Mouse (Mus musculus): ENCODE results near the gene Xrcc4. TPM values are rescaled to one million over a fixed set of nuclear protein-coding genes. Genes with fewer than 3 reads are reported as not detected.
"Not testable (repeated sequence)": the region's sequence is repeated elsewhere in the genome, so short reads cannot be mapped to it uniquely, and the experiment has no call there.

Xrcc4 gene
- polyA plus RNA-seq (2012; ENCODE audit: insufficient read depth, insufficient read length, missing spikeins) = 19.0 and 20.8 TPM in 2 replicates

DNA sequence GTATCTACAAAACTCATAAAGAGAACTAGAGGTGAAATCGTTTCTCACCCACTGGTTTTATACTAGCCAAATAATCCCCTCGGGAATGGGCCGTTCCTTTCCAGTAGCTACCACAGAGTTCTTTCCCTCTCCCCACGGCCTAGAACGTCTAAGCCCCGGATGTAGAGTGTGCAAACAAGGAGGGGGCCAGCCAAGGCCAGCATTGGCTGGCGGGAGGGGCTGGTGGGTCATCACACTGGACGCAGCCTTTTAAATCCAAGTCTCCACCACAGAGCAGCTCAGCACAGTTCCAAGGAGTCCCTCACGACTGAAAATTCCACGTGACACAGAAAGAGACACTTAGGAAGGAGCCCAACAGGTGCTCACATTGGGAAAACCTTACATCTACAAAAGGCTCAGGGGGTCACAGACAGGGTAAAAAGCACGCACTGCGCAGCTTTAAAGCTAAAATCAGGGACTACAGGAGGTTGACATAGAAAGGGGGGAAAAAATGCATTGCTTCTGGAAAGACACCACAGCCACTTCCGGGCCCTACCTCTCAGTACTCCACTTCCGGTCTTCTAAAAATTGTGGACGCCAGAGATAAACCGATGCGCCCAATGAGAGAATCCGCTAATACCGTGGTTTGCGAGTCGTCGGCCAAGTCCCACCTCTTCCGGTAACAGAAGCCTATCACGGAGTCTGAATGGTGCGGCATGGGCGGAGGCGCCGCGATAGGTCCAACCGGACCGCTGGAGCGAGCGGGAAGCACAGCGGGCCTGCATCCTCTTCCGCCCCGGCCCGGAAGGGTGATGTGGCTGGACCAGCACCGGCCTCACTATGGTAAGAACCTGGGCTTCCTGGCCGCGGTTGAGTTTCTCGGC is at the start of gene Xrcc4, which contains the start of gene Tmem167:
Xrcc4 (minus strand) TSS at position 647 of the 863 bp plus-strand sequence.
Tmem167 (plus strand) TSS at position 162 of the 863 bp plus-strand sequence.
- Histone ChIP-seq H3K4me1 (ENCODE audit: control insufficient read depth, insufficient read depth, low read length) (no peaks in the 10 kb centered on the region), H3K4me3 (ENCODE audit: insufficient read depth, low read length) (peak within 1 kb of the TSS; percentile 92), H3K27ac (ENCODE audit: insufficient read depth, low read depth, low read length) (peak within 1 kb of the TSS; percentile 85)
- TF ChIP-seq POLR2A (IDR thresholded peaks at IDR 0.05; ENCODE audit: borderline replicate concordance, low read depth, low read length) = no peak
- TF ChIP-seq CTCF (IDR thresholded peaks at IDR 0.05; ENCODE audit: low read depth, low read length) = no peak

- no peak overlapping the region for H3K27ac ChIP-seq (ENCODE audit: insufficient read depth, low read depth, low read length)
- TF ChIP-seq POLR2A (IDR thresholded peaks at IDR 0.05; ENCODE audit: borderline replicate concordance, low read depth, low read length) = no peak
- no peak for TF ChIP-seq CTCF (IDR thresholded peaks at IDR 0.05; ENCODE audit: low read depth, low read length)
- peaks cover 8% of the 10 kb centered on the region; the same call in 1 of the 2 replicates for H3K4me1 ChIP-seq (ENCODE audit: control insufficient read depth, insufficient read depth, low read length)
- H3K4me3 ChIP-seq (ENCODE audit: insufficient read depth, low read length) = no peak overlapping the region
These were observed 46.9 kb upstream of the Xrcc4 start for GRCm38 (mm10) chr13:90136156-90136910.

DNA sequence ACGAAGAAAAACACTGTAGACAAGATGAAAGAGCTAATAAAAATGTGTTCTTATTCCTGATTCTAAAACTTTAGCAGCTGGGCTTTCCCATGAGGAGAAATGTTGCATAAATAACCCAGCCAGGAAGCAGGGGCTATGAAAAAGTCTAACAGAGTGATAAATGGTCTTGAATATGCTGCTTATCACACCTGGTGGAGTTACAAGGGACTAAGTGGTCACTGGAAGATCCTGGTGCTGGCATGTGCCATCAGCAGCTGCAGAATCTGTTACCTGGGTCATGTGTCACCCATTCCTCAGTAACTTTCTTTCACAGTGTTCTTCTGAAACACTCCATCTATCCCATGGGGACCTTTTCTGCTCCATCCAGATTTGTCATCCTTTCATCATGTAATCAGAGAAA is 22.3 kb upstream of the Xrcc4 start:
- Histone ChIP-seq H3K27ac (ENCODE audit: insufficient read depth, low read depth, low read length) (no peak overlapping the region), H3K4me3 (ENCODE audit: insufficient read depth, low read length) (no peak overlapping the region), H3K4me1 (ENCODE audit: control insufficient read depth, insufficient read depth, low read length) (no peaks in the 10 kb centered on the region)
- TF ChIP-seq CTCF (IDR thresholded peaks at IDR 0.05; ENCODE audit: low read depth, low read length) = no peak
- TF ChIP-seq POLR2A (IDR thresholded peaks at IDR 0.05; ENCODE audit: borderline replicate concordance, low read depth, low read length) = no peak

DNA sequence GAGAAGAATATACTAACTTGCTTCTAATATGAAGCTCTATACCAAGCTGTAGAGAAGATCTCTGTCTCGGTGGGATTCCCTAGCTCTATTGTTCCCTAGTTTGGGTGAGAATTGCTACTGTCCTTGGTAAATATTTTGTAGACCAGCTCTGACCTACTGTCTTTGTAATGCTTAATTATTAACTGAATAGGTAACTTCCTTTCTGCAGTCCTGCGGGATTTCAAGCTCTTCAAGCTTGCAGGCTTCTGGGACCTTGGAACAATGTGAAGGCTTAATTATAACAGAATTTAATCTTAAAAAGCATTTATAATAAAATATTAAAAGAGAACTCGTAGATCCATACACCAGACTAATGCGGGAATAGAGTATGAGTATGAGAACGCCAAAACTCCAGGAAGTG is 19.3 kb upstream of the Xrcc4 start:
- not testable (repeated sequence) for H3K27ac ChIP-seq (ENCODE audit: insufficient read depth, low read depth, low read length)

GRCm38 (mm10) chr13:90106139-90106538 is 16.7 kb upstream of the Xrcc4 start:
- no peaks in the 10 kb centered on the region for H3K4me1 ChIP-seq (ENCODE audit: control insufficient read depth, insufficient read depth, low read length)
- TF ChIP-seq CTCF (IDR thresholded peaks at IDR 0.05; ENCODE audit: low read depth, low read length) = no peak
- no peak for TF ChIP-seq POLR2A (IDR thresholded peaks at IDR 0.05; ENCODE audit: borderline replicate concordance, low read depth, low read length)
- no peak overlapping the region for H3K4me3 ChIP-seq (ENCODE audit: insufficient read depth, low read length)
- no peak overlapping the region for H3K27ac ChIP-seq (ENCODE audit: insufficient read depth, low read depth, low read length)

More for the DNA sequence above, 19.3 kb upstream of the Xrcc4 start:
- H3K4me3 ChIP-seq (ENCODE audit: insufficient read depth, low read length); H3K4me1 ChIP-seq (ENCODE audit: control insufficient read depth, insufficient read depth, low read length): not testable (repeated sequence)

DNA sequence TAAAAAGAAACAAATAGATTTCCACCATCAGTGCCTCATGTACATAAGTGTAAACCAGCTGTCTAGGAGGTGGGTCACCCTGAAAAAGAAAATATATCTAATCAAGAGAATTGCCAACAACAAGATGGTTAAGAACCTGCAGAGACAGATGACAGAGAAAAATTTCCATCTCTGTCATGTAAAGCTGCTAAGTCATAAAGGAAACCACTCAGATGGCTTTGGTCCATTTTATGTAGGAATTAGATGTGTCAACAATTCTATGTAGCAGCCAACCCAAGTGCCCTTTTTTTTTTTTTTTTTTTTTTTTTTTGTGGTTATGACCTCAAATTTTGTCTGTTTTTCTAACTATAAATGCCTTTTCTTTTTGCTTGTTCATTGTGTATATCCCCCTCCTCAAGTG is 12.1 kb upstream of the Xrcc4 start:
- no peaks in the 10 kb centered on the region for H3K4me1 ChIP-seq (ENCODE audit: control insufficient read depth, insufficient read depth, low read length)
- no peak overlapping the region for H3K27ac ChIP-seq (ENCODE audit: insufficient read depth, low read depth, low read length)
- no peak overlapping the region for H3K4me3 ChIP-seq (ENCODE audit: insufficient read depth, low read length)
- TF ChIP-seq CTCF (IDR thresholded peaks at IDR 0.05; ENCODE audit: low read depth, low read length) (no peak), POLR2A (IDR thresholded peaks at IDR 0.05; ENCODE audit: borderline replicate concordance, low read depth, low read length) (no peak)

GRCm38 (mm10) chr13:90089825-90090183 is 396 bp upstream of the Xrcc4 start:
- Histone ChIP-seq H3K27ac (ENCODE audit: insufficient read depth, low read depth, low read length) (peak overlapping the region; percentile 9; the same call in 1 of the 2 replicates), H3K4me1 (ENCODE audit: control insufficient read depth, insufficient read depth, low read length) (no peaks in the 10 kb centered on the region), H3K4me3 (ENCODE audit: insufficient read depth, low read length) (peak overlapping the region; percentile 92)
- TF ChIP-seq CTCF (IDR thresholded peaks at IDR 0.05; ENCODE audit: low read depth, low read length) = no peak
- TF ChIP-seq POLR2A (IDR thresholded peaks at IDR 0.05; ENCODE audit: borderline replicate concordance, low read depth, low read length) = no peak

GRCm38 (mm10) chr13:90061877-90062276 is 27.5 kb downstream of the Xrcc4 start:
- Histone ChIP-seq H3K4me1 (ENCODE audit: control insufficient read depth, insufficient read depth, low read length) (peaks cover 9% of the 10 kb centered on the region), H3K4me3 (ENCODE audit: insufficient read depth, low read length) (no peak overlapping the region), H3K27ac (ENCODE audit: insufficient read depth, low read depth, low read length) (no peak overlapping the region)
- TF ChIP-seq POLR2A (IDR thresholded peaks at IDR 0.05; ENCODE audit: borderline replicate concordance, low read depth, low read length) (no peak), CTCF (IDR thresholded peaks at IDR 0.05; ENCODE audit: low read depth, low read length) (no peak)

GRCm38 (mm10) chr13:90052408-90052807 is 37.0 kb downstream of the Xrcc4 start:
- Histone ChIP-seq H3K4me1 (ENCODE audit: control insufficient read depth, insufficient read depth, low read length) (peaks cover 2% of the 10 kb centered on the region; the same call in 1 of the 2 replicates), H3K27ac (ENCODE audit: insufficient read depth, low read depth, low read length) (no peak overlapping the region), H3K4me3 (ENCODE audit: insufficient read depth, low read length) (no peak overlapping the region)
- TF ChIP-seq CTCF (IDR thresholded peaks at IDR 0.05; ENCODE audit: low read depth, low read length) (no peak), POLR2A (IDR thresholded peaks at IDR 0.05; ENCODE audit: borderline replicate concordance, low read depth, low read length) (no peak)

DNA sequence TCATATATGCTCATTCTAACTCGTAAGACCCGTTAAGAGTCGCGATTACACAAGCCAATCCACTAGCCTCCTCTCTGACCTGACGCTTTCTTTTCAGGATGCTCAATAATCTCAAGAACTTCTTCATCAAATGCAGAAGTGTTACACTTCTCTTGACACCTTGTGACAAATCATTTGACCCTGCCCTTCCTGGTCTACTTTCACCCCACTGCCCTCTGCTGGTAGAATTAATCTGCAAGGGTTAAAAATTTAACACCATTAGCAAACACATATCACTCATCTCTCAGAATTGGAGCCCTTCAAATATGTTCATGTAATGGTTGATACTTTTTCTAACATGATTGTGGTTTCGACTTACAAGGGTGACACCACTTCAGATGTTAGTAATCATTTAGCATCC is 37.7 kb downstream of the Xrcc4 start:
- TF ChIP-seq CTCF (IDR thresholded peaks at IDR 0.05; ENCODE audit: low read depth, low read length) (no peak), POLR2A (IDR thresholded peaks at IDR 0.05; ENCODE audit: borderline replicate concordance, low read depth, low read length) (no peak)

More for the DNA sequence above, 37.7 kb downstream of the Xrcc4 start:
- H3K4me1 ChIP-seq (ENCODE audit: control insufficient read depth, insufficient read depth, low read length) = peaks cover 2% of the 10 kb centered on the region; the same call in 1 of the 2 replicates
- no peak overlapping the region for H3K4me3 ChIP-seq (ENCODE audit: insufficient read depth, low read length)
- no peak overlapping the region for H3K27ac ChIP-seq (ENCODE audit: insufficient read depth, low read depth, low read length)
